Mouse (Mus musculus): ENCODE results near the gene Bag6. TPM values are rescaled to one million over a fixed set of nuclear protein-coding genes. Genes with fewer than 3 reads are reported as not detected.

The Bag6 gene
- total and polyA plus RNA-seq, 2 experiments from 2014 or later = 68.9 to 339 TPM

DNA sequence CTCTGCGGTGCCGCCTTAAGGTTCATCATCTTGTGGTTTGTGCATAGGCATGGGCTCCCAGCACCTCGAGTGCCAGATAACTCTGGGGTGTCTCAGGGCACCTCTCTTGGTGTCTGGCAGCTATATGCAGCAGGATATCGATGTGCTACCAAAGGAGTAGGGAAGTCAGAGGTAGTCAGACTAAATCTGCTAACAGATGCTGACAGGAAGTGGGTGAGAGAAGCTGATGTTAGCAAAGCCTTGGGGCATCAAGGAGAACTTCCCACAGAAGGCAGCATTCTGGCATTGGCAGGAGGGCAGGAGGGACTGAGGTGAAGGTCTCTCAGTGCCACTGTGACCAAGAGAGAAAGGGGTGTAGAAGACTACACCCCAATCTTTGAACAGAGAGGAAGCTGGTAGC, 55.1 kb downstream of the Bag6 start:
- no peak for ATAC-seq (ENCODE audit: low FRiP score)
- Histone ChIP-seq H3K4me2 (ENCODE audit: low read depth, low read length, poor library complexity, severe bottlenecking) (no peak overlapping the region), H3K4me3 (ENCODE audit: low read depth, low read length) (no peak overlapping the region), H3K27ac (ENCODE audit: low read depth, low read length) (no peak overlapping the region), H3K9me3 (ENCODE audit: low read length) (no peaks in the 10 kb centered on the region), H3K4me1 (ENCODE audit: insufficient read depth, low read length) (no peaks in the 10 kb centered on the region), H3K27me3 (ENCODE audit: insufficient read depth, low read length) (peaks cover 12% of the 10 kb centered on the region), H3K36me3 (ENCODE audit: insufficient read depth, low read length) (no peaks in the 10 kb centered on the region), H3K9ac (replicated peaks; ENCODE audit: low read length, poor library complexity, severe bottlenecking) (no peak overlapping the region)
- WGBS = 69% methylated on average over 4 of the region's 4 CpGs
- no peak for TF ChIP-seq CTCF (IDR thresholded peaks at IDR 0.05)
- no peak for DNase-seq (ENCODE audit: low spot score)

DNA sequence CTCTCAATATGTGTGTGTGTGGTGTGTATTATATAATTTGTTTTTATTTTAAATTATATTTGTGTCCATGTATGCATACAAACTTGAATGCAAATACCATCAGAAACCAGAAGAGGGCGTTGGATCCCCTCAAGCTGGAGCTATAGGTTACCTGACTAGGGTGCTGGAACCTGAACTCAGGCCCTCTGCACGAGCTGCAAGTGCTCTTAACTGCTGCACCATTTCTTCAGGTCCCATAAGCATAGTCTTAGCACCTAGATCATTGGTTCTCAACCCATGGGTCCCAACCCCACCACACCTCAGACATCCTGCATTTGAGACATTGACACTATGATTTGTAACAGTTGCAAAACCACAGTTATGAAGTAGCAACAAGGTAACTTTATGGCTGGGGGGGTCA, 56.7 kb downstream of the Bag6 start:
- Histone ChIP-seq H3K4me3 (ENCODE audit: low read depth, low read length) (no peak overlapping the region), H3K27ac (ENCODE audit: low read depth, low read length) (no peak overlapping the region), H3K9ac (replicated peaks; ENCODE audit: low read length, poor library complexity, severe bottlenecking) (no peak overlapping the region), H3K4me1 (ENCODE audit: insufficient read depth, low read length) (no peaks in the 10 kb centered on the region), H3K4me2 (ENCODE audit: low read depth, low read length, poor library complexity, severe bottlenecking) (no peak overlapping the region), H3K36me3 (ENCODE audit: insufficient read depth, low read length) (no peaks in the 10 kb centered on the region), H3K27me3 (ENCODE audit: insufficient read depth, low read length) (peaks cover 14% of the 10 kb centered on the region), H3K9me3 (ENCODE audit: low read length) (no peaks in the 10 kb centered on the region)
- WGBS = 62% methylated on average over 2 of the region's 2 CpGs
- no peak for DNase-seq (ENCODE audit: low spot score)
- ATAC-seq (ENCODE audit: low FRiP score) = no peak
- no peak for TF ChIP-seq CTCF (IDR thresholded peaks at IDR 0.05)

GRCm38 (mm10) chr17:35192924-35193323, 57.9 kb downstream of the Bag6 start:
- H3K4me2 ChIP-seq (ENCODE audit: low read depth, low read length, poor library complexity, severe bottlenecking) = no peak overlapping the region
- no peak for ATAC-seq (ENCODE audit: low FRiP score)
- DNase-seq (ENCODE audit: low spot score) = no peak
- H3K4me3 ChIP-seq (ENCODE audit: low read depth, low read length) = no peak overlapping the region
- 82% methylated on average over 5 of the region's 5 CpGs for WGBS
- no peak overlapping the region for H3K27ac ChIP-seq (ENCODE audit: low read depth, low read length)
- TF ChIP-seq CTCF (IDR thresholded peaks at IDR 0.05) = no peak
- H3K36me3 ChIP-seq (ENCODE audit: insufficient read depth, low read length) = no peaks in the 10 kb centered on the region
- H3K9me3 ChIP-seq (ENCODE audit: low read length) = no peaks in the 10 kb centered on the region
- H3K4me1 ChIP-seq (ENCODE audit: insufficient read depth, low read length) = no peaks in the 10 kb centered on the region
- no peak overlapping the region for H3K9ac ChIP-seq (replicated peaks; ENCODE audit: low read length, poor library complexity, severe bottlenecking)
- H3K27me3 ChIP-seq (ENCODE audit: insufficient read depth, low read length) = peaks cover 14% of the 10 kb centered on the region

GRCm38 (mm10) chr17:35193881-35194843, 59.2 kb downstream of the Bag6 start, which contains the start of gene Ltb:
TSS of gene Ltb (plus strand) at chr17:35194439.
- ATAC-seq (ENCODE audit: low FRiP score) = no peak

GRCm38 (mm10) chr17:35194844-35195630, 60.1 kb downstream of the Bag6 start:
- ATAC-seq (ENCODE audit: low FRiP score) = peak; percentile 62
- no peak for TF ChIP-seq CTCF (IDR thresholded peaks at IDR 0.05)

More at GRCm38 (mm10) chr17:35193881-35194843, 59.2 kb downstream of the Bag6 start, which contains the start of gene Ltb:
- H3K9me3 ChIP-seq (ENCODE audit: low read length) = no peaks in the 10 kb centered on the region
- WGBS = 80% methylated on average over 28 of the region's 28 CpGs
- H3K4me3 ChIP-seq (ENCODE audit: low read depth, low read length) = peak within 1 kb of the TSS; percentile 40; the same call in 1 of the 2 replicates
- H3K27me3 ChIP-seq (ENCODE audit: insufficient read depth, low read length) = peaks cover 14% of the 10 kb centered on the region
- H3K36me3 ChIP-seq (ENCODE audit: insufficient read depth, low read length) = no peaks in the 10 kb centered on the region
- no peak for DNase-seq (ENCODE audit: low spot score)
- no peaks in the 10 kb centered on the region for H3K4me1 ChIP-seq (ENCODE audit: insufficient read depth, low read length)
- H3K4me2 ChIP-seq (ENCODE audit: low read depth, low read length, poor library complexity, severe bottlenecking) = peak within 1 kb of the TSS; percentile 59
- no peak within 1 kb of the TSS for H3K27ac ChIP-seq (ENCODE audit: low read depth, low read length)
- no peak for TF ChIP-seq CTCF (IDR thresholded peaks at IDR 0.05)
- no peak within 1 kb of the TSS for H3K9ac ChIP-seq (replicated peaks; ENCODE audit: low read length, poor library complexity, severe bottlenecking)

More at GRCm38 (mm10) chr17:35194844-35195630, 60.1 kb downstream of the Bag6 start:
- no peaks in the 10 kb centered on the region for H3K4me1 ChIP-seq (ENCODE audit: insufficient read depth, low read length)
- no peak for DNase-seq (ENCODE audit: low spot score)
- H3K4me2 ChIP-seq (ENCODE audit: low read depth, low read length, poor library complexity, severe bottlenecking) = peak overlapping the region; percentile 59
- H3K27me3 ChIP-seq (ENCODE audit: insufficient read depth, low read length) = peaks cover 14% of the 10 kb centered on the region
- no peaks in the 10 kb centered on the region for H3K9me3 ChIP-seq (ENCODE audit: low read length)
- H3K4me3 ChIP-seq (ENCODE audit: low read depth, low read length) = peak overlapping the region; percentile 40
- no peak overlapping the region for H3K9ac ChIP-seq (replicated peaks; ENCODE audit: low read length, poor library complexity, severe bottlenecking)
- H3K27ac ChIP-seq (ENCODE audit: low read depth, low read length) = no peak overlapping the region
- WGBS = 46% methylated on average over 19 of the region's 19 CpGs
- H3K36me3 ChIP-seq (ENCODE audit: insufficient read depth, low read length) = no peaks in the 10 kb centered on the region

All from midbrain, postnatal 0 days (tissue).